Mouse (Mus musculus) hindbrain, embryonic 15.5 days (tissue): ENCODE results near the gene Lce1a1. TPM values are rescaled to one million over a fixed set of nuclear protein-coding genes. Genes with fewer than 3 reads are reported as not detected.

Experiments
- ATAC-seq: fragments of 200-750 bp; cut with Nextera tagmentation; 2 replicates; pipeline ENCODE4 v1.8.0; 2017; ENCODE audit warnings: low read depth, moderate number of reproducible peaks, moderate TSS enrichment; ENCODE audit not compliant: low FRiP score
- H3K27ac ChIP-seq: fragments of 300-500 bp; sonication (generic); replicated peaks from 2 replicates; pipeline ENCODE4 v1.5.1; 2015; ENCODE audit warnings: mild to moderate bottlenecking, inconsistent platforms
- H3K27me3 ChIP-seq: fragments of 300-500 bp; sonication (generic); 2 replicates; pipeline ENCODE4 v1.6.1; 2015; ENCODE audit warnings: control low read depth, inconsistent platforms
- H3K36me3 ChIP-seq: fragments of 300-500 bp; sonication (generic); 2 replicates; pipeline ENCODE4 v1.6.1; 2015; ENCODE audit warnings: control low read depth, inconsistent platforms
- H3K4me1 ChIP-seq: fragments of 300-500 bp; sonication (generic); replicated peaks from 2 replicates; pipeline ENCODE4 v1.6.1; 2015; ENCODE audit warnings: control low read depth, inconsistent platforms
- H3K4me2 ChIP-seq: fragments of 300-500 bp; sonication (generic); 2 replicates; pipeline ENCODE4 v1.6.1; 2015; ENCODE audit warnings: moderate library complexity, mild to moderate bottlenecking, inconsistent platforms
- H3K4me3 ChIP-seq: fragments of 300-500 bp; sonication (generic); 2 replicates; pipeline ENCODE4 v1.5.1; 2015; ENCODE audit warnings: mild to moderate bottlenecking, inconsistent platforms
- H3K9ac ChIP-seq: fragments of 300-500 bp; sonication (generic); 2 replicates; pipeline ENCODE4 v1.6.1; 2015; ENCODE audit warnings: inconsistent platforms
- H3K9me3 ChIP-seq: fragments of 300-500 bp; sonication (generic); 2 replicates; pipeline ENCODE4 v1.6.1; 2016; ENCODE audit warnings: control low read depth, inconsistent platforms
- WGBS: fragments of 180-500 bp; shearing (Covaris S2); methylation state at CpG from one replicate; pipeline ENCODE4 v1.1.7; 2015; 5-methylcytosine and 5-hydroxymethylcytosine counted together
- polyA plus RNA-seq: library from polyadenylated mRNA; unstranded; fragments of >200 nt; fragmentation: Nextera tagmentation; extraction: Ambion mirVana; gene quantifications from 2 replicates; pipeline ENCODE4 v1.2.1, GENCODE M21; 2015

The Lce1a1 gene
- polyA plus RNA-seq, 1 experiment from 2014 or later = not detected

GRCm38 (mm10) chr3:92609804-92610203 is 38.3 kb downstream of the Lce1a1 start:
- H3K27me3 ChIP-seq = no peaks in the 10 kb centered on the region
- no peaks in the 10 kb centered on the region for H3K4me1 ChIP-seq
- WGBS = 84% methylated on average over 1 of the region's 1 CpGs
- no peak overlapping the region for H3K4me2 ChIP-seq
- no peak overlapping the region for H3K9ac ChIP-seq
- H3K36me3 ChIP-seq = no peaks in the 10 kb centered on the region
- ATAC-seq = no peak
- no peak overlapping the region for H3K27ac ChIP-seq
- no peaks in the 10 kb centered on the region for H3K9me3 ChIP-seq
- H3K4me3 ChIP-seq = no peak overlapping the region

DNA sequence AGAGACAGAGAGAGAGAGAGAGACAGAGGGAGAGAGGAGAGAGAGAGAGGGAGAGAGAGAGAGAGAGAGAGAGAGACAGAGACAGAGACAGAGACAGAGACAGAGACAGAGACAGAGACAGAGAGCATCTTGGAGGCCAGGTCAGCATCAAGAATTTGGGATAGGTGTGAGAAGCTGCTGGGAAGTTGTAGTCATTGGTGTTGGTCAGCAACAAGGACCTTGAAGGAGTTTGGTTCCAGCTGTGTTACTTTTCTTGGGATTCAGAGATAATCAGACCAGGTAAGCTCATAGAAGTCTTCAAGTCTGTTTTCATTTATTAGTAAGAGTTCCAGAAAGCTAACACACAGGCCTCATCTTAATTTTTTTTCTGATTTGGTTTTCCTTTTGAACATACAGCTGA is 40.7 kb downstream of the Lce1a1 start, which contains the start of gene 2210017I01Rik:
TSS of gene 2210017I01Rik (minus strand) at position 101 of the 400 bp plus-strand sequence.
- no peaks in the 10 kb centered on the region for H3K36me3 ChIP-seq
- no peak within 1 kb of the TSS for H3K4me2 ChIP-seq
- H3K9me3 ChIP-seq = no peaks in the 10 kb centered on the region
- no peak within 1 kb of the TSS for H3K27ac ChIP-seq
- no peaks in the 10 kb centered on the region for H3K27me3 ChIP-seq
- H3K4me3 ChIP-seq = no peak within 1 kb of the TSS
- H3K9ac ChIP-seq = no peak within 1 kb of the TSS
- ATAC-seq = no peak
- no peaks in the 10 kb centered on the region for H3K4me1 ChIP-seq

DNA sequence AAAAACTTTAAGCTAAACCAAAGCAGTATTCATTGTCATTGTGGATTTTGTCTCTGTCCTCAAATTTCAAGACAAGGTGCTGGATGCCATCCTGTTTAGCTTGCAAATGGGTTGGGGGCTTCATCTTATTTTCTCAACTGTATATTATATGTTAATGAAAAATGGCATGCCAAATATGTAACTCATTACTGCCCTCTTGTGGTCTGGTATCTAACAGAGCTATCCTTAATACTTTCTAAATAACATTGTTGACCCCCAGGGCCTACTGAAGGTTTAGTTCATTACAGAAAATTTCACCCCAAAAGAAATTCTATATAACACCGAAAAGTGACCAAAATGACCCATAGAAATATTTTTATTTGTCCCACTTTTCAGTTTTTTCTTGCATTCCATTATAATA is 45.9 kb downstream of the Lce1a1 start:
- Histone ChIP-seq H3K27ac (no peak overlapping the region), H3K4me2 (no peak overlapping the region), H3K9ac (no peak overlapping the region), H3K9me3 (peaks cover 6% of the 10 kb centered on the region), H3K36me3 (no peaks in the 10 kb centered on the region), H3K27me3 (no peaks in the 10 kb centered on the region), H3K4me3 (no peak overlapping the region), H3K4me1 (no peaks in the 10 kb centered on the region)
- 45% methylated on average over 1 of the region's 1 CpGs for WGBS
- ATAC-seq = no peak

DNA sequence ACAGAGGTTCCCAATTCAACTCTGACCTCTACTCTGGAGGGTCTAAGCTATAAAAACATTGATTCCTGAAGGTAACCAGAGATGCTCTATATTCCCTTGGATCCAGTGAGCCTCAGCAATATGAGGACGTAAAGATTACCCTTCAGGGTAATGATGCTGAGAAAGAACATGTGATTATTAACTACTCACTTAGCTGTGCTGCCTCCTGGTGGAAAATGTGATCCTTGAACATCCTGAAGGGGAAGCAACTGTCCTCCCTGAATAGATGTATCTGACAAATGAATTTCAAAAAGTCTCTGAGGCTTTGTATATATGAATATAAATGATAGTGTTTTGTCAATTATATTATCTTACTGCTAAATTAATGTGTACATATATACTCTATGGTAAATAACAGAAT is 47.7 kb downstream of the Lce1a1 start:
- no peak overlapping the region for H3K4me2 ChIP-seq
- H3K9ac ChIP-seq = no peak overlapping the region
- WGBS = 52% methylated on average over 1 of the region's 1 CpGs
- no peaks in the 10 kb centered on the region for H3K36me3 ChIP-seq
- H3K9me3 ChIP-seq = peaks cover 6% of the 10 kb centered on the region
- no peak overlapping the region for H3K4me3 ChIP-seq
- no peak overlapping the region for H3K27ac ChIP-seq
- H3K4me1 ChIP-seq = no peaks in the 10 kb centered on the region
- no peaks in the 10 kb centered on the region for H3K27me3 ChIP-seq
- ATAC-seq = no peak

- no peaks in the 10 kb centered on the region for H3K4me1 ChIP-seq
- H3K36me3 ChIP-seq = no peaks in the 10 kb centered on the region
- no peak overlapping the region for H3K27ac ChIP-seq
- peaks cover 6% of the 10 kb centered on the region for H3K9me3 ChIP-seq
- H3K4me3 ChIP-seq = no peak overlapping the region
- H3K9ac ChIP-seq = no peak overlapping the region
- no peaks in the 10 kb centered on the region for H3K27me3 ChIP-seq
- no peak overlapping the region for H3K4me2 ChIP-seq
- no peak for ATAC-seq
Observed at GRCm38 (mm10) chr3:92599973-92600372, 48.1 kb downstream of the Lce1a1 start.

DNA sequence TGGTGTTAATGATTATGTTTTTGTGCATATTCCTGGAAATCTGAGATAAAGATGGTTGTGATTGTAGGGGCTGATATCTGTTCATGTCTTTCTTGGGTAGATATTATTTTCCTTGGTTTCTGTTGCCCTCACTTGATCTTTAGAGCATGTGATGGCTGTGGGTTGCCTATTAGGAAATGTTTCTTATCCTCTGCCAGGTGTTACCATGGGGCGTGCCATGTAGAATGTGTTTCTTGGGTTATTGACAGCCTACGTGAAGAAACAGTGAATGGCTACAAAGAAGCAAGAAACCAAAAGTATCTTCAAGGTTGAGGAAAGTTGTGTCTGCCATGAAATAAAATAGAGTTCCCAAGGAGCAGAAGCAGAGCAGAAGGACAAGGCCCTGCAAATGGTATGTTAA is 49.7 kb downstream of the Lce1a1 start:
- H3K9me3 ChIP-seq = peaks cover 6% of the 10 kb centered on the region
- no peak overlapping the region for H3K9ac ChIP-seq
- H3K27me3 ChIP-seq = no peaks in the 10 kb centered on the region
- WGBS = 94% methylated on average over 2 of the region's 2 CpGs
- H3K4me1 ChIP-seq = no peaks in the 10 kb centered on the region
- H3K4me2 ChIP-seq = no peak overlapping the region
- ATAC-seq = no peak
- H3K27ac ChIP-seq = no peak overlapping the region
- H3K36me3 ChIP-seq = no peaks in the 10 kb centered on the region
- no peak overlapping the region for H3K4me3 ChIP-seq

Other genes starting within 250 kb of the Lce1a1 start
- not detected in 2 replicates for gene Sprr2i, start 240.3 kb downstream of the Lce1a1 start, polyA plus RNA-seq
- not detected in 2 replicates for gene Sprr2j-ps, start 230.2 kb downstream of the Lce1a1 start, polyA plus RNA-seq
- gene Gm9774, start 218.9 kb downstream of the Lce1a1 start, polyA plus RNA-seq = 6.2 and 10.3 TPM in 2 replicates
- gene Sprr2k, start 215.7 kb downstream of the Lce1a1 start, polyA plus RNA-seq = not detected in 2 replicates
- gene Sprr1b, start 209.5 kb downstream of the Lce1a1 start, polyA plus RNA-seq = not detected in 2 replicates
- gene Sprr3, start 189.6 kb downstream of the Lce1a1 start, polyA plus RNA-seq = not detected in 2 replicates
- not detected in 2 replicates for gene Sprr1a, start 162.4 kb downstream of the Lce1a1 start, polyA plus RNA-seq
- not detected in 2 replicates for gene Sprr4, start 147.8 kb downstream of the Lce1a1 start, polyA plus RNA-seq
- gene 2310046K23Rik, start 113.8 kb downstream of the Lce1a1 start, polyA plus RNA-seq = not detected in 2 replicates
- gene Ivl, start 74.6 kb downstream of the Lce1a1 start, polyA plus RNA-seq = not detected in 2 replicates
- gene Smcp, start 59.3 kb downstream of the Lce1a1 start, polyA plus RNA-seq = not detected in 2 replicates
- gene 2210017I01Rik, start 40.8 kb downstream of the Lce1a1 start, polyA plus RNA-seq = not detected in 2 replicates
- gene Lce6a, start 26.6 kb downstream of the Lce1a1 start, polyA plus RNA-seq = not detected in 2 replicates
- gene Lce1b, start 8.6 kb upstream of the Lce1a1 start, polyA plus RNA-seq = not detected in 2 replicates
- gene Lce1a2, start 22.0 kb upstream of the Lce1a1 start, polyA plus RNA-seq = not detected in 2 replicates
- not detected in 2 replicates for gene Lce1c, start 30.9 kb upstream of the Lce1a1 start, polyA plus RNA-seq
- not detected in 2 replicates for gene Lce1d, start 38.9 kb upstream of the Lce1a1 start, polyA plus RNA-seq
- gene Lce1e, start 60.8 kb upstream of the Lce1a1 start, polyA plus RNA-seq = not detected in 2 replicates
- gene Lce1f, start 72.0 kb upstream of the Lce1a1 start, polyA plus RNA-seq = not detected in 2 replicates
- gene Gm38119, start 90.8 kb upstream of the Lce1a1 start, polyA plus RNA-seq = not detected in 2 replicates
- not detected in 2 replicates for gene Lce1g, start 104.0 kb upstream of the Lce1a1 start, polyA plus RNA-seq
- gene Lce1h, start 116.8 kb upstream of the Lce1a1 start, polyA plus RNA-seq = not detected in 2 replicates
- gene Lce1i, start 130.6 kb upstream of the Lce1a1 start, polyA plus RNA-seq = not detected in 2 replicates
- not detected in 2 replicates for gene Lce1j, start 142.2 kb upstream of the Lce1a1 start, polyA plus RNA-seq
- not detected in 2 replicates for gene Lce1k, start 159.6 kb upstream of the Lce1a1 start, polyA plus RNA-seq
- not detected in 2 replicates for gene Kprp, start 178.9 kb upstream of the Lce1a1 start, polyA plus RNA-seq
- not detected in 2 replicates for gene Lce1l, start 203.0 kb upstream of the Lce1a1 start, polyA plus RNA-seq
- gene 2310050C09Rik, start 221.9 kb upstream of the Lce1a1 start, polyA plus RNA-seq = not detected in 2 replicates